Mouse (Mus musculus) ES-Bruce4 (cell line): ENCODE measurements at regions not wholly inside any gene's neighbourhood (a gene's known extent, or its start where the extent isn't known, plus 50 kb on each side); places are given as distances from the start of the nearest gene placed in this dataset.

ENCODE experiments used
- H3K27ac ChIP-seq: 2 replicates; pipeline ENCODE4 v1.5.1; 2012; ENCODE audit warnings: low read length, inconsistent platforms; ENCODE audit not compliant: insufficient read depth
- H3K27me3 ChIP-seq: 2 replicates; pipeline ENCODE4 v1.6.1; 2012; ENCODE audit warnings: mild to moderate bottlenecking, low read length, inconsistent platforms; ENCODE audit not compliant: control insufficient read depth, poor library complexity, insufficient read depth, severe bottlenecking
- H3K36me3 ChIP-seq: 2 replicates; pipeline ENCODE4 v1.6.1; 2012; ENCODE audit warnings: inconsistent platforms, mild to moderate bottlenecking, low read length, moderate library complexity; ENCODE audit not compliant: control insufficient read depth, poor library complexity, insufficient read depth, severe bottlenecking
- H3K4me1 ChIP-seq: one replicate; pipeline ENCODE4 v1.8.1; 2011; ENCODE audit warnings: low read length; ENCODE audit not compliant: control insufficient read depth, insufficient read depth
- H3K4me3 ChIP-seq: 2 replicates; pipeline ENCODE4 v1.5.1; 2011; ENCODE audit warnings: low read depth, mild to moderate bottlenecking, low read length
- H3K9ac ChIP-seq: 2 replicates; pipeline ENCODE4 v1.6.1; 2012; ENCODE audit warnings: low read depth, mild to moderate bottlenecking, inconsistent platforms; ENCODE audit not compliant: poor library complexity, severe bottlenecking
- H3K9me3 ChIP-seq: replicated peaks from 2 replicates; pipeline ENCODE4 v1.6.1; 2012; ENCODE audit warnings: mild to moderate bottlenecking, low read length, inconsistent platforms; ENCODE audit not compliant: control insufficient read depth, poor library complexity, insufficient read depth, severe bottlenecking
- CTCF ChIP-seq: IDR thresholded peaks from one replicate; pipeline ENCODE4 v1.8.1; 2011; ENCODE audit warnings: low read depth, low read length
- EP300 ChIP-seq: IDR thresholded peaks from 2 replicates; pipeline ENCODE4 v1.6.1; 2011; ENCODE audit warnings: low read depth, low read length; ENCODE audit not compliant: insufficient read depth
- POLR2A ChIP-seq: IDR thresholded peaks from one replicate; pipeline ENCODE4 v1.8.1; 2011; ENCODE audit warnings: low read length; ENCODE audit not compliant: insufficient read depth

DNA sequence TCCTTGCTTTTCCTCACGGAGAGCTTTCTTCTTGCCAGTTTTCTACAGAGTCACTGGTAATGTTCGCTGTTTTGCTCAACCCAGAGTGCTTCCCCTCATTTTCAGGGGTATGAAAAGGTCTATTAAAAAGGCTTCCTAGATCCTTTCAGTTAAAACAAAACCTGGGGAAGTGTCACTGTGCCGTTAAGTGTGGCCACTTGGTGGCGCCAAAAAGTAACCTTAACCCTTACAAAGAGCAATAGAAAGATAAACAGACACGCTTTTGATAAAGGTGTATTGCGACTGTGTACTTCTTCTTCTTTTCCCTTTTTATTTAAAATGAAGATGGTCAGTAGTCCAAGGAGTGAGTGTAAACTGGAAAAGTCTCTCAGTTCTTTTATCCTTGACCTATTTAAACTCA, 145.2 kb upstream of the Smlr1 start:
- Histone ChIP-seq H3K9me3 (peaks cover 3% of the 10 kb centered on the region), H3K9ac (no peak overlapping the region), H3K4me1 (no peaks in the 10 kb centered on the region), H3K27me3 (no peaks in the 10 kb centered on the region; the same call in 1 of the 2 replicates), H3K36me3 (no peaks in the 10 kb centered on the region), H3K4me3 (no peak overlapping the region), H3K27ac (no peak overlapping the region)
- TF ChIP-seq CTCF (no peak), EP300 (no peak)

- Histone ChIP-seq H3K4me3 (no peak overlapping the region), H3K27me3 (no peaks in the 10 kb centered on the region; the same call in 1 of the 2 replicates), H3K9ac (no peak overlapping the region), H3K9me3 (peaks cover 3% of the 10 kb centered on the region), H3K27ac (no peak overlapping the region), H3K36me3 (no peaks in the 10 kb centered on the region), H3K4me1 (no peaks in the 10 kb centered on the region)
- TF ChIP-seq CTCF, result no peak
- no peak for TF ChIP-seq POLR2A
- TF ChIP-seq EP300, result no peak
These were observed 141.8 kb upstream of the Smlr1 start for GRCm38 (mm10) chr10:25677889-25678288.

DNA sequence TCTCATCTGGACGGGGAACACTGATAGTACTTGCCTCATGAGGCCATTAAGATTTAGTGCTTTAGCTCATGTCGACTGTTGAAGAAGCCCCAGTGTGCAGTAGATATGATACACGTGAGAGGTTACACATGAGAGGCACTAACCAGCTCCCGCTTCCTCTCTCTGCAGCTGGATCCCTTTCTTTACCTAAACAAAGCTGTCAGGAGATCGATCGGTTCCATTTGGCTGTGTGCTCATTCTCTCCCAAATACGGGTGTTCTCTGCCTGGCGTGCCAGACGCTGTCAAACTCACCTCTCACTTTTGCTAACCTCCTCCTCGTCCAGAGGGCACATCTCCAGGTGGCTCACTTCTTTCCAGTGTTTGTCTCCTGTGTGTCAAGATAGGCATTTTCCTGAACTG, 139.3 kb upstream of the Smlr1 start:
- Histone ChIP-seq H3K27me3 (no peaks in the 10 kb centered on the region; the same call in 1 of the 2 replicates), H3K9me3 (no peaks in the 10 kb centered on the region), H3K27ac (no peak overlapping the region), H3K4me1 (no peaks in the 10 kb centered on the region), H3K36me3 (no peaks in the 10 kb centered on the region), H3K9ac (no peak overlapping the region), H3K4me3 (no peak overlapping the region)
- no peak for TF ChIP-seq POLR2A
- no peak for TF ChIP-seq CTCF
- TF ChIP-seq EP300, result no peak

DNA sequence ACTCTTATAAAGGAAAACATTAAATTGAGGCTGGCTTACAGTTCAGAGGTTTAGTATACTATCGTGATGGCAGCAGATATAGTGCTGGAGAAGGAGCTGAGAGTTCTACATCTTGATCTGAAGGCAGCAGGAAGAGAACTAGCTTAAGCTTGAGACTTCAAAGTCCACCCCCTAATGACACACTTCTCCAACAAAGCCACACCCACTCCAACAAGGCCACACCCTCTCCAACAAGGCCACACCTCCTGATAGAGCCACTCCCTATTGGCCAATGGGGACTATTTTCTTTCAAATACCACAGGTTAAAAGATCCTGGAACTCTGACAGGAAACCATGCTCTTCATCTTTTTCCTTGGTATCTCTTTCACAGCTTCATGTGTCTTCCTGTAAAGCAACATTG, 134.0 kb upstream of the Smlr1 start:
- no peaks in the 10 kb centered on the region for H3K36me3 ChIP-seq
- TF ChIP-seq EP300, result no peak
- no peak for TF ChIP-seq POLR2A
- TF ChIP-seq CTCF, result no peak
- no peak overlapping the region for H3K4me3 ChIP-seq
- no peaks in the 10 kb centered on the region for H3K9me3 ChIP-seq
- H3K4me1 ChIP-seq, result no peaks in the 10 kb centered on the region
- H3K27ac ChIP-seq, result no peak overlapping the region
- no peaks in the 10 kb centered on the region for H3K27me3 ChIP-seq
- no peak overlapping the region for H3K9ac ChIP-seq

DNA sequence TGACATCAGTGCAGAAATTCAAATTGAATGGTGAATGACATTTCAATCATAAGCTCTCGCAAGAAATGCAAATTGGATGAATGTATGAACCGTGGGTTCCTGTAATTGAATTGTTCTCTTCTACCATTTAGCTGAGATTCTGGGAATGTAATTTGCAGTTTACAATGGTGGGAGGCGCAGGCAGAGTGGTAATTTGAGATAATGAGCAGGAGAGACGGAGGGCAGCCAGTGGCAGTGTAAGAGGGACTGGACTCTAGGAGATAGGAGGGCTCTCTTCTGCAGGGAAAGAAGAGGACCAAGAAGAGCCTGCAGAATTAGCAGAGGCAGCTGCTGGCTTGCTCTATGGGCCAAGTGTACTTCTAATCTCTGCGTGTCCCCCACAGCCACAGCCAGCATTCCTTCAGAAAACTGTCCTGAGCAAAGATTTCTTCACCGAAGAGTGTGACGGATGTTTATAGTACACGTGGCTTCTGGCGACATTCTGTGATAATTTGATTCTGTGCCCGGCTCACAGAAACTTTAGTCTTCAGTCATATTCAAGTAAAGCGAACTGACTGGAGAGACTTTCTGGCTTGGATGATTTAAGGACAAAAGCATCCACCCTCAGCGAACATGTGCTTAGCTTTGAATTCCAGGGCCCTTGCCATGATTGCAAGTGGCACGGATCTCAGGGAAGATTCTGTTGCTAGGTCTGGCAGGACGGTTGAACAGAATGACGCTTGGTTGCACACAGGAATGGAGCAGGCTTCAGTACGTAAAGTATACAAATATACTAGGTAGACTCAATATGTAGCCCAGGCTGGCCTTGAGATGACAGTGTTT, 116.9 kb upstream of the Smlr1 start:
- Histone ChIP-seq H3K4me1 (no peaks in the 10 kb centered on the region), H3K27me3 (no peaks in the 10 kb centered on the region), H3K4me3 (no peak overlapping the region), H3K36me3 (no peaks in the 10 kb centered on the region), H3K9ac (no peak overlapping the region), H3K9me3 (no peaks in the 10 kb centered on the region), H3K27ac (no peak overlapping the region)
- TF ChIP-seq EP300 (no peak), POLR2A (no peak)

DNA sequence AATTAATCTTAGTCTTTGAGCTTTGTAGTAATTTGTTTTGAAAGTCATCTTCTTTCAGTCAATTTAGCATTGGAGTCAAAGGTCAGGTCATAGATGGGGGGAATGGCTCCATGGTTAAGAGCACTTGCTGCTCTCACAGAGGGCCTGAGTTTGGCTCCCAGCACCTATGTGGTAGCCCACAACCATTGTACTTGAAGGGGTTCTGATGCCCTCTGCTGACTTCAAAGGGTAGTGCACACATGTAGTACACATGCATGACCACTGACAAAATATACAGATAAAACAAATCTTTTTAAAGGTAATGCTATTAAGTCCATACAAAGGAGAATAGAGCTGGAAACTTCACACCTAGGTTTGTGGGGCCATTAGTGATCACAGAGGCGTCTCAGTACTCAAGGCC, 111.7 kb upstream of the Smlr1 start:
- Histone ChIP-seq H3K27ac (no peak overlapping the region), H3K9ac (no peak overlapping the region), H3K4me1 (no peaks in the 10 kb centered on the region), H3K27me3 (no peaks in the 10 kb centered on the region), H3K36me3 (no peaks in the 10 kb centered on the region), H3K9me3 (no peaks in the 10 kb centered on the region; the same call in 1 of the 2 replicates), H3K4me3 (no peak overlapping the region)
- TF ChIP-seq POLR2A (no peak), EP300 (no peak), CTCF (no peak)
